Mouse (Mus musculus): ENCODE data around the gene Gm5244. TPM values are rescaled to one million over a fixed set of nuclear protein-coding genes. Genes with fewer than 3 reads are reported as not detected.

Gene Gm5244
- polyA plus RNA-seq, 1 experiment from 2014 or later = not detected

- Histone ChIP-seq H3K36me3 (no peaks in the 10 kb centered on the region), H3K27me3 (no peaks in the 10 kb centered on the region), H3K9ac (no peak overlapping the region), H3K4me3 (no peak overlapping the region), H3K4me1 (no peaks in the 10 kb centered on the region), H3K27ac (no peak overlapping the region), H3K9me3 (no peaks in the 10 kb centered on the region), H3K4me2 (no peak overlapping the region)
- 84% methylated on average over 1 of the region's 1 CpGs for WGBS
- ATAC-seq (ENCODE audit: insufficient number of reproducible peaks, insufficient read depth, low FRiP score, low TSS enrichment, low read depth) = no peak
Observed at GRCm38 (mm10) chr19:12818507-12818906, 28.0 kb upstream of the Gm5244 start.

- Histone ChIP-seq H3K27me3 (no peaks in the 10 kb centered on the region), H3K4me3 (no peak overlapping the region), H3K4me1 (no peaks in the 10 kb centered on the region), H3K36me3 (no peaks in the 10 kb centered on the region), H3K4me2 (no peak overlapping the region), H3K9ac (no peak overlapping the region), H3K27ac (no peak overlapping the region), H3K9me3 (no peaks in the 10 kb centered on the region)
- WGBS = 29% methylated on average over 4 of the region's 4 CpGs
- no peak for ATAC-seq (ENCODE audit: insufficient number of reproducible peaks, insufficient read depth, low FRiP score, low TSS enrichment, low read depth)
Observed at GRCm38 (mm10) chr19:12820383-12820782, 26.1 kb upstream of the Gm5244 start.

- Histone ChIP-seq H3K9me3 (no peaks in the 10 kb centered on the region), H3K27ac (no peak overlapping the region), H3K9ac (no peak overlapping the region), H3K27me3 (no peaks in the 10 kb centered on the region), H3K4me1 (no peaks in the 10 kb centered on the region), H3K4me3 (no peak overlapping the region), H3K36me3 (no peaks in the 10 kb centered on the region), H3K4me2 (no peak overlapping the region)
- no peak for ATAC-seq (ENCODE audit: insufficient number of reproducible peaks, insufficient read depth, low FRiP score, low TSS enrichment, low read depth)
- 78% methylated on average over 4 of the region's 4 CpGs for WGBS
Observed at GRCm38 (mm10) chr19:12824549-12824948, 21.9 kb upstream of the Gm5244 start.

- no peaks in the 10 kb centered on the region for H3K27me3 ChIP-seq
- no peak overlapping the region for H3K4me3 ChIP-seq
- H3K4me2 ChIP-seq = no peak overlapping the region
- no peaks in the 10 kb centered on the region for H3K36me3 ChIP-seq
- H3K9ac ChIP-seq = no peak overlapping the region
- no peak overlapping the region for H3K27ac ChIP-seq
- H3K9me3 ChIP-seq = no peaks in the 10 kb centered on the region
- H3K4me1 ChIP-seq = no peaks in the 10 kb centered on the region
- WGBS = 65% methylated on average over 2 of the region's 2 CpGs
- ATAC-seq (ENCODE audit: insufficient number of reproducible peaks, insufficient read depth, low FRiP score, low TSS enrichment, low read depth) = no peak
Observed at GRCm38 (mm10) chr19:12830823-12831430, 15.6 kb upstream of the Gm5244 start.

- Histone ChIP-seq H3K4me2 (no peak overlapping the region), H3K27ac (no peak overlapping the region), H3K36me3 (no peaks in the 10 kb centered on the region), H3K4me3 (no peak overlapping the region), H3K9ac (no peak overlapping the region), H3K27me3 (no peaks in the 10 kb centered on the region), H3K9me3 (no peaks in the 10 kb centered on the region), H3K4me1 (no peaks in the 10 kb centered on the region)
- WGBS = 54% methylated on average over 1 of the region's 1 CpGs
- no peak for ATAC-seq (ENCODE audit: insufficient number of reproducible peaks, insufficient read depth, low FRiP score, low TSS enrichment, low read depth)
Observed at GRCm38 (mm10) chr19:12831559-12831958, 14.9 kb upstream of the Gm5244 start.

GRCm38 (mm10) chr19:12833625-12834024 lies 12.9 kb upstream of the Gm5244 start:
- WGBS = 64% methylated on average over 3 of the region's 3 CpGs
- no peak overlapping the region for H3K4me3 ChIP-seq
- H3K4me1 ChIP-seq = no peaks in the 10 kb centered on the region
- H3K36me3 ChIP-seq = no peaks in the 10 kb centered on the region
- H3K9ac ChIP-seq = no peak overlapping the region
- ATAC-seq (ENCODE audit: insufficient number of reproducible peaks, insufficient read depth, low FRiP score, low TSS enrichment, low read depth) = no peak
- H3K27ac ChIP-seq = no peak overlapping the region
- no peak overlapping the region for H3K4me2 ChIP-seq
- H3K27me3 ChIP-seq = no peaks in the 10 kb centered on the region
- H3K9me3 ChIP-seq = no peaks in the 10 kb centered on the region

- H3K4me2 ChIP-seq = no peak overlapping the region
Observed at GRCm38 (mm10) chr19:12838507-12838906, 8.0 kb upstream of the Gm5244 start.

GRCm38 (mm10) chr19:12856983-12857382 lies 10.5 kb downstream of the Gm5244 start, which contains the start of gene Olfr1444:
Gene Olfr1444 (plus strand): TSS chr19:12857283.
- Histone ChIP-seq H3K9me3 (no peaks in the 10 kb centered on the region), H3K4me3 (no peak within 1 kb of the TSS), H3K4me2 (no peak within 1 kb of the TSS), H3K27me3 (no peaks in the 10 kb centered on the region), H3K4me1 (no peaks in the 10 kb centered on the region), H3K9ac (no peak within 1 kb of the TSS), H3K27ac (no peak within 1 kb of the TSS), H3K36me3 (no peaks in the 10 kb centered on the region)
- WGBS = 57% methylated on average over 1 of the region's 1 CpGs
- ATAC-seq (ENCODE audit: insufficient number of reproducible peaks, insufficient read depth, low FRiP score, low TSS enrichment, low read depth) = no peak

More at GRCm38 (mm10) chr19:12838507-12838906, 8.0 kb upstream of the Gm5244 start:
- ATAC-seq (ENCODE audit: insufficient number of reproducible peaks, insufficient read depth, low FRiP score, low TSS enrichment, low read depth) = no peak
- H3K36me3 ChIP-seq = no peaks in the 10 kb centered on the region
- H3K9ac ChIP-seq = no peak overlapping the region
- no peaks in the 10 kb centered on the region for H3K9me3 ChIP-seq
- H3K4me3 ChIP-seq = no peak overlapping the region
- no peak overlapping the region for H3K27ac ChIP-seq
- 90% methylated on average over 1 of the region's 1 CpGs for WGBS
- H3K4me1 ChIP-seq = no peaks in the 10 kb centered on the region
- H3K27me3 ChIP-seq = no peaks in the 10 kb centered on the region

- H3K4me2 ChIP-seq = no peak within 1 kb of the TSS
- H3K9ac ChIP-seq = no peak within 1 kb of the TSS
- H3K27ac ChIP-seq = no peak within 1 kb of the TSS
- H3K9me3 ChIP-seq = no peaks in the 10 kb centered on the region
- no peak for ATAC-seq (ENCODE audit: insufficient number of reproducible peaks, insufficient read depth, low FRiP score, low TSS enrichment, low read depth)
- no peaks in the 10 kb centered on the region for H3K27me3 ChIP-seq
- H3K4me1 ChIP-seq = no peaks in the 10 kb centered on the region
- no peaks in the 10 kb centered on the region for H3K36me3 ChIP-seq
- WGBS = 86% methylated on average over 2 of the region's 2 CpGs
- no peak within 1 kb of the TSS for H3K4me3 ChIP-seq
Observed at GRCm38 (mm10) chr19:12883555-12883954, 37.1 kb downstream of the Gm5244 start, which contains the start of gene Olfr1445. Gene Olfr1445 (plus strand): TSS chr19:12883855.

GRCm38 (mm10) chr19:12893424-12893823 lies 46.9 kb downstream of the Gm5244 start, which contains the start of gene Olfr1446:
Gene Olfr1446 (minus strand): TSS chr19:12893524.
- Histone ChIP-seq H3K36me3 (no peaks in the 10 kb centered on the region), H3K27ac (no peak within 1 kb of the TSS), H3K27me3 (no peaks in the 10 kb centered on the region), H3K4me3 (no peak within 1 kb of the TSS), H3K4me2 (no peak within 1 kb of the TSS), H3K4me1 (no peaks in the 10 kb centered on the region), H3K9ac (no peak within 1 kb of the TSS), H3K9me3 (no peaks in the 10 kb centered on the region)
- WGBS = 80% methylated on average over 1 of the region's 1 CpGs
- ATAC-seq (ENCODE audit: insufficient number of reproducible peaks, insufficient read depth, low FRiP score, low TSS enrichment, low read depth) = no peak

Data from embryonic facial prominence, embryonic 13.5 days (tissue).